Mouse (Mus musculus) midbrain, embryonic 14.5 days (tissue): ENCODE measurements around the gene 1700003E16Rik. TPM values are rescaled to one million over a fixed set of nuclear protein-coding genes. Genes with fewer than 3 reads are reported as not detected.
"Not testable (repeated sequence)": the region's sequence is repeated elsewhere in the genome, so short reads cannot be mapped to it uniquely, and the experiment has no call there.

Experiments used
- ATAC-seq: fragments of 200-750 bp; cut with Nextera tagmentation; 2 replicates; pipeline ENCODE4 v1.8.0; 2017; ENCODE audit warnings: moderate number of reproducible peaks, moderate library complexity; ENCODE audit not compliant: low FRiP score, low TSS enrichment
- DNase-seq: peaks from one replicate; pipeline ENCODE4 v3.0.0-alpha.2; 2015
- H3K27ac ChIP-seq: fragments of 300-500 bp; sonication (generic); replicated peaks from 2 replicates; pipeline ENCODE4 v1.5.1; 2014; ENCODE audit warnings: mild to moderate bottlenecking, low read depth, low read length, moderate library complexity
- H3K27me3 ChIP-seq: fragments of 300-500 bp; sonication (generic); 2 replicates; pipeline ENCODE4 v1.6.1; 2014; ENCODE audit warnings: low read length, control low read depth, mixed read lengths; ENCODE audit not compliant: control insufficient read depth, insufficient read depth
- H3K36me3 ChIP-seq: fragments of 300-500 bp; sonication (generic); 2 replicates; pipeline ENCODE4 v1.6.1; 2014; ENCODE audit warnings: low read length, control low read depth; ENCODE audit not compliant: control insufficient read depth, insufficient read depth
- H3K4me1 ChIP-seq: fragments of 300-500 bp; sonication (generic); 2 replicates; pipeline ENCODE4 v1.6.1; 2014; ENCODE audit warnings: mild to moderate bottlenecking, antibody characterized with exemption, low read length, control low read depth; ENCODE audit not compliant: control insufficient read depth, insufficient read depth
- H3K4me2 ChIP-seq: fragments of 300-500 bp; sonication (generic); 2 replicates; pipeline ENCODE4 v1.6.1; 2014; ENCODE audit warnings: mild to moderate bottlenecking, low read length, moderate library complexity
- H3K4me3 ChIP-seq: fragments of 300-500 bp; sonication (generic); replicated peaks from 2 replicates; pipeline ENCODE4 v1.5.1; 2014; ENCODE audit warnings: low read depth, low read length
- H3K9ac ChIP-seq: fragments of 300-500 bp; sonication (generic); replicated peaks from 2 replicates; pipeline ENCODE4 v1.6.1; 2014; ENCODE audit warnings: mild to moderate bottlenecking, low read length, moderate library complexity
- H3K9me3 ChIP-seq: fragments of 300-500 bp; sonication (generic); 2 replicates; pipeline ENCODE4 v1.6.1; 2016; ENCODE audit warnings: low read length, control low read depth, mixed read lengths; ENCODE audit not compliant: control insufficient read depth
- WGBS: fragments of 180-500 bp; shearing (Covaris S2); extraction: QIAGEN DNeasy Blood & Tissue Kit; methylation state at CpG from one replicate; pipeline ENCODE4 v1.1.7; 2014; 5-methylcytosine and 5-hydroxymethylcytosine counted together
- polyA plus RNA-seq: library from polyadenylated mRNA; unstranded; fragments of >200 nt; fragmentation: Nextera tagmentation; extraction: Ambion mirVana; gene quantifications from 2 replicates; pipeline ENCODE4 v1.2.1, GENCODE M21; 2014

Gene 1700003E16Rik
- polyA plus RNA-seq, 1 experiment from 2014 or later, result 5.9 TPM

GRCm38 (mm10) chr6:83145209-83145608, 11.0 kb upstream of the 1700003E16Rik start:
- Histone ChIP-seq H3K4me2 (no peak overlapping the region), H3K9ac (no peak overlapping the region), H3K4me3 (no peak overlapping the region), H3K27me3 (peaks cover 5% of the 10 kb centered on the region; the same call in 1 of the 2 replicates), H3K36me3 (peaks cover 3% of the 10 kb centered on the region; the same call in 1 of the 2 replicates), H3K9me3 (no peaks in the 10 kb centered on the region), H3K4me1 (peaks cover 5% of the 10 kb centered on the region; the same call in 1 of the 2 replicates), H3K27ac (no peak overlapping the region)
- WGBS, result 85% methylated on average over 2 of the region's 2 CpGs
- DNase-seq, result no peak
- ATAC-seq, result no peak

GRCm38 (mm10) chr6:83145805-83146204, 10.4 kb upstream of the 1700003E16Rik start:
- DNase-seq (no peak), ATAC-seq (no peak)
- 81% methylated on average over 9 of the region's 9 CpGs for WGBS
- H3K4me3 ChIP-seq, result no peak overlapping the region
- H3K4me2 ChIP-seq, result no peak overlapping the region
- no peaks in the 10 kb centered on the region for H3K9me3 ChIP-seq
- no peak overlapping the region for H3K27ac ChIP-seq
- H3K4me1 ChIP-seq, result peaks cover 5% of the 10 kb centered on the region; the same call in 1 of the 2 replicates
- no peak overlapping the region for H3K9ac ChIP-seq
- peaks cover 5% of the 10 kb centered on the region; the same call in 1 of the 2 replicates for H3K27me3 ChIP-seq
- H3K36me3 ChIP-seq, result peaks cover 3% of the 10 kb centered on the region; the same call in 1 of the 2 replicates

- 54% methylated on average over 7 of the region's 7 CpGs for WGBS
Measured at GRCm38 (mm10) chr6:83147280-83147679, 8.9 kb upstream of the 1700003E16Rik start.

GRCm38 (mm10) chr6:83151721-83152120, 4.5 kb upstream of the 1700003E16Rik start:
- H3K27ac ChIP-seq, result no peak overlapping the region
- DNase-seq, result no peak

More at GRCm38 (mm10) chr6:83147280-83147679, 8.9 kb upstream of the 1700003E16Rik start:
- H3K9me3 ChIP-seq, result no peaks in the 10 kb centered on the region
- no peak overlapping the region for H3K27ac ChIP-seq
- DNase-seq (no peak), ATAC-seq (no peak)
- peaks cover under 1% of the 10 kb centered on the region; the same call in 1 of the 2 replicates for H3K4me1 ChIP-seq
- H3K4me3 ChIP-seq, result no peak overlapping the region
- H3K9ac ChIP-seq, result no peak overlapping the region
- no peaks in the 10 kb centered on the region for H3K27me3 ChIP-seq
- H3K36me3 ChIP-seq, result peaks cover 7% of the 10 kb centered on the region
- no peak overlapping the region for H3K4me2 ChIP-seq

GRCm38 (mm10) chr6:83153038-83153437, 3.2 kb upstream of the 1700003E16Rik start:
- Histone ChIP-seq H3K9me3 (no peaks in the 10 kb centered on the region), H3K4me2 (no peak overlapping the region), H3K36me3 (peaks cover 17% of the 10 kb centered on the region), H3K4me3 (no peak overlapping the region), H3K9ac (0 out of 2 replicates have a peak overlapping the region, but pooled peaks have one; percentile 9), H3K4me1 (peaks cover 15% of the 10 kb centered on the region), H3K27ac (no peak overlapping the region), H3K27me3 (no peaks in the 10 kb centered on the region)
- WGBS, result 88% methylated on average over 12 of the region's 12 CpGs
- DNase-seq (no peak), ATAC-seq (no peak)

More at GRCm38 (mm10) chr6:83151721-83152120, 4.5 kb upstream of the 1700003E16Rik start:
- H3K36me3 ChIP-seq, result peaks cover 18% of the 10 kb centered on the region
- H3K4me1 ChIP-seq, result peaks cover 14% of the 10 kb centered on the region
- ATAC-seq, result no peak
- no peaks in the 10 kb centered on the region for H3K27me3 ChIP-seq
- H3K4me3 ChIP-seq, result no peak overlapping the region
- WGBS, result 20% methylated on average over 8 of the region's 8 CpGs
- no peaks in the 10 kb centered on the region for H3K9me3 ChIP-seq
- H3K4me2 ChIP-seq, result peak overlapping the region; percentile 6; the same call in 1 of the 2 replicates
- no peak overlapping the region for H3K9ac ChIP-seq

- no peak overlapping the region for H3K27ac ChIP-seq
- peaks cover 15% of the 10 kb centered on the region for H3K4me1 ChIP-seq
- DNase-seq, result no peak
- H3K9me3 ChIP-seq, result no peaks in the 10 kb centered on the region
- H3K4me3 ChIP-seq, result no peak overlapping the region
- no peak overlapping the region for H3K4me2 ChIP-seq
- 0 out of 2 replicates have a peak overlapping the region, but pooled peaks have one; percentile 9 for H3K9ac ChIP-seq
- ATAC-seq, result no peak
- no peaks in the 10 kb centered on the region for H3K27me3 ChIP-seq
- WGBS, result 79% methylated on average over 5 of the region's 5 CpGs
- peaks cover 14% of the 10 kb centered on the region for H3K36me3 ChIP-seq
Measured at GRCm38 (mm10) chr6:83153485-83153884, 2.7 kb upstream of the 1700003E16Rik start.

- ATAC-seq (no peak; the same call in 1 of the 2 replicates), DNase-seq (no peak)
- WGBS, result 7% methylated on average over 23 of the region's 23 CpGs
Measured at GRCm38 (mm10) chr6:83155552-83156238, 509 bp upstream of the 1700003E16Rik start.

GRCm38 (mm10) chr6:83159456-83159855, 3.3 kb downstream of the 1700003E16Rik start:
- H3K4me2 ChIP-seq, H3K27ac ChIP-seq, H3K4me3 ChIP-seq, ATAC-seq, H3K9ac ChIP-seq, H3K36me3 ChIP-seq, H3K9me3 ChIP-seq: not testable (repeated sequence)
- H3K27me3 ChIP-seq, result peaks cover 36% of the 10 kb centered on the region
- peaks cover 24% of the 10 kb centered on the region for H3K4me1 ChIP-seq
- 24% methylated on average over 3 of the region's 3 CpGs for whole genome bisulfite sequencing
- peak; percentile 87 for DNase-seq

More at GRCm38 (mm10) chr6:83155552-83156238, 509 bp upstream of the 1700003E16Rik start:
- H3K27ac ChIP-seq, result peak overlapping the region; percentile 13; the same call in 1 of the 2 replicates
- H3K9ac ChIP-seq, result peak overlapping the region; percentile 64
- H3K4me1 ChIP-seq, result peaks cover 15% of the 10 kb centered on the region
- H3K9me3 ChIP-seq, result no peaks in the 10 kb centered on the region
- H3K4me3 ChIP-seq, result peak overlapping the region; percentile 55
- H3K27me3 ChIP-seq, result peaks cover 8% of the 10 kb centered on the region
- H3K36me3 ChIP-seq, result peaks cover 14% of the 10 kb centered on the region
- peak overlapping the region; percentile 81 for H3K4me2 ChIP-seq
